Mouse (Mus musculus) brain, embryonic 18.5 days (tissue): ENCODE results near the gene Tktl1.
A peak's percentile ranks its signal among the peaks of the same experiment; 100 is the strongest.
"Not testable (repeated sequence)": the region's sequence is repeated elsewhere in the genome, so short reads cannot be mapped to it uniquely, and the experiment has no call there.

ENCODE experiments used
- DNase-seq: peaks from one replicate; pipeline ENCODE4 v3.0.0-alpha.2; 2012; ENCODE audit warnings: low read depth, low spot score

Tktl1 gene

GRCm38 (mm10) chrX:74176959-74177358 is at the start of gene Tktl1:
TSS of gene Tktl1 (plus strand) at chrX:74177259.
- DNase-seq = no peak

GRCm38 (mm10) chrX:74135263-74135662 is 41.8 kb upstream of the Tktl1 start, which contains the start of gene Mecp2:
TSS of gene Mecp2 (minus strand) at chrX:74135363.
- not testable (repeated sequence) for DNase-seq

GRCm38 (mm10) chrX:74167738-74168137 is 9.3 kb upstream of the Tktl1 start, which contains the start of gene Tex28:
TSS of gene Tex28 (minus strand) at chrX:74167838.
- no peak for DNase-seq

- DNase-seq = no peak
Measured at GRCm38 (mm10) chrX:74203556-74203955, 26.5 kb downstream of the Tktl1 start.

- DNase-seq = no peak
Measured at GRCm38 (mm10) chrX:74218496-74218895, 41.4 kb downstream of the Tktl1 start.

- no peak for DNase-seq
Measured at GRCm38 (mm10) chrX:74219449-74219848, 42.4 kb downstream of the Tktl1 start.

GRCm38 (mm10) chrX:74220099-74220498 is 43.0 kb downstream of the Tktl1 start:
- not testable (repeated sequence) for DNase-seq

GRCm38 (mm10) chrX:74230038-74230437 is 53.0 kb downstream of the Tktl1 start:
- no peak for DNase-seq

GRCm38 (mm10) chrX:74233196-74233595 is 56.1 kb downstream of the Tktl1 start:
- no peak for DNase-seq

GRCm38 (mm10) chrX:74240332-74240731 is 63.3 kb downstream of the Tktl1 start:
- DNase-seq = no peak

- no peak for DNase-seq
Measured at GRCm38 (mm10) chrX:74243396-74243795, 66.3 kb downstream of the Tktl1 start.

GRCm38 (mm10) chrX:74243807-74244206 is 66.7 kb downstream of the Tktl1 start:
- no peak for DNase-seq

GRCm38 (mm10) chrX:74244614-74245083 is 67.6 kb downstream of the Tktl1 start:
- DNase-seq = peak; percentile 68

- no peak for DNase-seq
Measured at GRCm38 (mm10) chrX:74245107-74245506, 68.0 kb downstream of the Tktl1 start.

GRCm38 (mm10) chrX:74245687-74246086 is 68.6 kb downstream of the Tktl1 start:
- no peak for DNase-seq

GRCm38 (mm10) chrX:74246213-74246681 is 69.2 kb downstream of the Tktl1 start:
- peak; percentile 89 for DNase-seq

GRCm38 (mm10) chrX:74246693-74247092 is 69.6 kb downstream of the Tktl1 start:
- DNase-seq = no peak

- no peak for DNase-seq
Measured at GRCm38 (mm10) chrX:74248651-74249050, 71.6 kb downstream of the Tktl1 start.

- DNase-seq = no peak
Measured at GRCm38 (mm10) chrX:74249615-74250014, 72.6 kb downstream of the Tktl1 start, which contains the start of gene Flna. TSS of gene Flna (minus strand) at chrX:74249820.

GRCm38 (mm10) chrX:74254153-74254887 is 77.3 kb downstream of the Tktl1 start, which contains the start of gene Emd:
TSS of gene Emd (plus strand) at chrX:74254687.
- peak; percentile 79 for DNase-seq

GRCm38 (mm10) chrX:74254888-74255565 is 78.0 kb downstream of the Tktl1 start:
- no peak for DNase-seq

GRCm38 (mm10) chrX:74257746-74258145 is 80.7 kb downstream of the Tktl1 start:
- DNase-seq = no peak
